14 mouse cellular contexts compared by ENCODE assay signal in the genomic region with DNA sequence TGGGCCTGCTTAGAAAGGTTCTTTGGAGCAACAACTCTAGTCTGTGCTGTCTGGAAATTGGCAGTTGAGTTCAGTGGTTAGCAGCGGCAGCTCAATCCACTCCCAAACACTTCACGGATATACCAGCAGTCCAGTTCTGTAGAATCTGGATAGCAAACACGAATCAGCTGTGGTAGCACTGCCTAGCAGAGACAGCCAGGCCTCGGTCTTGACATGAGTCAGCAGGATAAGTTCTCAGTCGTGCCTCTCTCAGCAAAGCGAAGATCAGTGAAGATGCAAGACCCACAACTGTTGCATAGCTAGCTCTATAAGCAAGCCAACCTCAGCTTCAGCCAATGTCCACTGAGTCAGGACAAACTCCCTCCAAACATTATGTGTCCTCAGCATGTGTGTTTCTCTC.
"Had no signal": no experiment of that assay in that cellular context is flagged by ENCODE, and none has a peak within 500 bp of the region (broad histone marks: within the 10 kb centered on the region; RNA-seq: fewer than 3 reads in every experiment).

No protein-coding gene starts in this region.

- H3K27me3 ChIP-seq: kidney, embryonic 15.5 days; megakaryocyte, embryonic 14.5 days; midbrain, embryonic 12.5 days had no signal

- H3K9ac ChIP-seq: kidney, embryonic 15.5 days; lung, embryonic 14.5 days; midbrain, embryonic 12.5 days had no signal

- H3K27ac ChIP-seq: kidney, embryonic 15.5 days; left cerebral cortex, adult 2 months; limb, embryonic 10.5 days; midbrain, embryonic 12.5 days; stomach, postnatal 0 days had no signal

- H3K9me3 ChIP-seq: limb, embryonic 10.5 days; midbrain, embryonic 12.5 days had no signal

- H3K4me2 ChIP-seq: kidney, embryonic 15.5 days; lung, embryonic 14.5 days; midbrain, embryonic 12.5 days had no signal

- H3K4me3 ChIP-seq: kidney, embryonic 15.5 days; left cerebral cortex, adult 2 months; limb, embryonic 10.5 days; megakaryocyte, embryonic 14.5 days; midbrain, embryonic 12.5 days had no signal

- H3K4me1 ChIP-seq: kidney, embryonic 15.5 days; limb, embryonic 10.5 days; midbrain, embryonic 12.5 days had no signal

- ATAC-seq: intestine, embryonic 16.5 days had no signal

- DNase-seq: kidney, adult 2 months; kidney, postnatal 14 days; lung, embryonic 14.5 days; lung, postnatal 10 days; lung, postnatal 4 days; right cerebral cortex, adult 18-20 months; thymus, postnatal 4 days had no signal
